Mouse (Mus musculus) ES-CJ7 (cell line): ENCODE measurements around the gene Mapk9.

Experiments
- DNase-seq: peaks from one replicate; pipeline ENCODE4 v3.0.0; 2011; ENCODE audit warnings: low read depth, low spot score

Mapk9 gene

DNA sequence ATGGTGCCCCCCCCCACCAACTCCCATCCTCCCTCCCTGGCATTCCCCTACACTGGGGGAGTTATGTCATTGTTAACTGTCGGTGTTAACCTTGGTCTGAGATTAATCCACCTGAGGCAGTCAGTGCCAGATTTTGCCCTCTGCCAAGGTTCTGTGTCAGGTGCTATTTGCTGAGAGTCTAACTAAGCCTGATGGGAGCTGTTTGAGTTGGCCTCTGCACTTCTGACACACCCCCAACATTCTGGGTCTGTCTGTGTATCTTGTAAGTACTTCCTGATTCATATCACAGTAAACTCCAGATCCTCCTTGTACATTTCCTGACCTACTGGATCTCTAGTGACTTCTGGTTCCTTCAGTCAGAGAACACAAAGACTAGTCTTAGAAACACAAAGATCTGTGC is 5.9 kb upstream of the Mapk9 start:
- no peak for DNase-seq

- DNase-seq = no peak
Measured at GRCm38 (mm10) chr11:49841886-49842285, 4.7 kb upstream of the Mapk9 start.

DNA sequence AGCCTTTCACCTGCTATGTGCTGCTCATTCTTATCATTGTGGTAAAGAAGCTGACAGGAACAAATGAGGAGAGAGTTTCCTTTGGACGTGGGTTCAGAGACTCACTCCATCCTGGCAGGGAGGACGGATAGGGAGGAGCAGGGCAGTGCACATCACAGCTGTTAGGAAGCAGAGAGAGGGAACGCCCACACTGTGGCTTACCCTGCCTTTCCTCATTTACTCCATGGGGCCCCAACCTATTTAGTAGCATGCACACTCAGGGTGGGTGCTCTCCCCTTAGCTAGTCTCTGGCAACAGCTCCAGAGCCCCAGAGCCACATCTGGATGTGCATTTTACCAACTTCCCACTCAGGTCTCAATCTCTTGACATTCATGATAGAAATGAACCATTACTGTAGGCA is 3.8 kb upstream of the Mapk9 start:
- DNase-seq = no peak

- peak; percentile 32 for DNase-seq
Measured at GRCm38 (mm10) chr11:49844311-49844710, 2.2 kb upstream of the Mapk9 start.

- peak; percentile 73 for DNase-seq
Measured at GRCm38 (mm10) chr11:49844969-49845368, 1.6 kb upstream of the Mapk9 start.

DNA sequence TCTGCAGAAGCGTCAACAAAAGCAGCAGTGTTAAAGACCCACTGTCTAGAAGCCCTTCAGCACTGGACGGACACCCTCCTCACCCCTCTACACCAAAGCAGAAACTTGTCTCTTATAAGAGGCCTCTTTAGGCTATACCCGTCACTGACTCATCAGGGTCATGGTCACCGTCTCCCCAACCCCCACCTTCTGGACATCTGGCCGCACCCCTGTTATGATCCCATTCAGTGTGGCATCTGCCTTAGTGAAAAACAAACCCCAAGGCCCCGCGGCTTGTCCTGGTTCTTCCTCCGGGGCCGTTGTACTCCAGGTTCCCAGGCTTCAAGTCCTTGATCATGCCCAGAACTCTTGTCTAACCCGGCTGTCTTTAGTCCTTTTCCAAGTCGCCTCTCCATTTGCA is 593 bp upstream of the Mapk9 start:
- no peak for DNase-seq

- DNase-seq = peak; percentile 19
Measured at GRCm38 (mm10) chr11:49847071-49847810, 690 bp downstream of the Mapk9 start.

- no peak for DNase-seq
Measured at GRCm38 (mm10) chr11:49847811-49848078, 1.2 kb downstream of the Mapk9 start.

DNA sequence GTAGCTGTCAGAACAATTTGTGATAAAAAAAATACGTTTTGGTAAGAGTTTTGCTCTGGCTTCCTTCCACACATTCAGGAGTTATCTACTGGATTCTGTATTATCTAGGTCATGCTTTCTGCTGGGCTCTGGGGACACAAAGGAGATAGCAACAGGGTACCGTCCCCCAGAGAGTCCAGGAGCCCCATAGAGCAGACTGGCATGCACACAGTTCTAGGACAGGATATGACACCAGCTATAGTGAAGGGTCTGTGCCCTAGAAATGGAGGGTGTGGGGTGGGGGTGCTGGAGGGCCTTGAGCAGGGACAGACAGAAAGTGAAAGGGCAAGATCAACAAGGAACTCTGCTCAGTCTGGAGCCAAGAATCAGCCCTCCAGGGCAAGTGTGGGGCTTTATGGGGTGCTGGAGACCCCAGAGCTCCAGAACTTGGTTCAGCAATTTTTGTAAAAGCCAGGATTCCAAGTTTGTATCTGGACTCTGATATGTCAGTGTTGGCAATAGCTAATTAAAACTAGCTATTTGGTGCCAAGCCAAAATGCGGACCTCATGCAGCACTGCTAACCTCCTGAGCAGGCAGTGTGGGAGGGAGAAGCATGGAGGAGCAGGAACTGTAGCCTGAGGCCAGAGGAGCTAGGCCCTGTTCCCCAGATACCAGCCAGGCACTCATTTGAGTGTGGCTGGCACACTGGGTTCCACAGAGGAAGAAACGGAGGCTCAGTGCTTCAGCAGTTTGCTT is 1.7 kb downstream of the Mapk9 start:
- DNase-seq = no peak

DNA sequence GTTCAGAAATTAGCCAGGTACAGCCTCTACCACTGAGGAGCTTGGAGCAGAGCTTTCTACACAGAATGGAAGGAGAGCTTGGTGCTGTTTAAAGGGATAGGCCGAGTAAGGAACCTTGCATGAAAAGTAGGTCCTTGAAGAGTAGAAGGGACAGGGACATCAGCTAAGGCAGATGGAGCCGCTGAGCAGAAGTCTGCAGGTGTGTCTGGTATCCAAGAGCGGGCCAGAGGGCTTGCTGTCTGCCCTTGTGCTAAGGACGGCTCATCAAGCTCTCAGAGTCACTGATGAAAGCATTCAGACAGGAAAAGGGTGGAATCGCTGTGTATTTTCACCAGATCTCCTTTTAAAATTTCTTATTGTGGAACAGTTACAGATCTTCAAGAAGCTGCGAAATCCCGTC is 3.8 kb downstream of the Mapk9 start:
- DNase-seq = no peak

DNA sequence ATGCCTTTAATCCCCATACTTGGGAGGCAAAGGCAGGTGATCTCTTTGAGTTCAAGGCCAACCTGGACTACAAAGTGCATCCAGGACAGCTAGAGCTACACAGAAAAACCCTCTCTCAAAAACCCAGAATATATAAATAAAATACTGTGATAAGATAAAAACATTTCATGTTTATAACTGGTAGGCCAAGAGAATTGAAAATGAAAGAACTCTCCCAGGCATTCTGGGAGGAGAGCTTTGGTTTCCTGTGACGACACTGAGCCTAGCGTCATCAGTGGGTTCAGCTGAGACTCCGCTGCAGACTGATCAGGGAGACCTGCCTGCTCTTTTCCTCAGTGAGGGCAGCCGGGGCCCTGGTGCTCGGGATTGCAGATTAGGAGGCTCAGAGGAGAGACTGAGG is 8.6 kb downstream of the Mapk9 start:
- no peak for DNase-seq

- DNase-seq = no peak
Measured at GRCm38 (mm10) chr11:49861139-49861538, 14.6 kb downstream of the Mapk9 start.

- DNase-seq = no peak
Measured at GRCm38 (mm10) chr11:49863926-49864325, 17.4 kb downstream of the Mapk9 start.

DNA sequence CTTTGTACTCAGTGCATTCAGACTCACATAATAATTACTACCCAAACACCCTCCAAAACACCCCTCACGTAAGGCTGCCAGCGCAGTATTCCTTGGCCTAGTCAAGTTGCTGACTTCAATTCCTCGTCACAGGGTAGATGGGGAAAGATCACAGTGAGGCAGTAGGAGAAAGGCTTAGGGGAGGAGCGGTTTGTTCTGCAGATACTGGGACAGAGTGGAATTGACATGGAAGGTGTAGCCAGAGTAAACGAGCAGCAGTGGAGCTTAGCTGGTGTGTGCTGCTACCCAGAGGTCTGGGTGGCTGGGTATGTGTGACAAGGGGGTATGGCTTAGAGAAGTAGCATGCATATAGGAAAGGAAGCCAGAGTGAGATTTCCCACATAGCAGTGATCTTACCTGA is 20.8 kb downstream of the Mapk9 start:
- DNase-seq = no peak

- DNase-seq = peak; percentile 57
Measured at GRCm38 (mm10) chr11:49869762-49870161, 23.2 kb downstream of the Mapk9 start.

GRCm38 (mm10) chr11:49871914-49872313 is 25.4 kb downstream of the Mapk9 start:
- DNase-seq = peak; percentile 62

DNA sequence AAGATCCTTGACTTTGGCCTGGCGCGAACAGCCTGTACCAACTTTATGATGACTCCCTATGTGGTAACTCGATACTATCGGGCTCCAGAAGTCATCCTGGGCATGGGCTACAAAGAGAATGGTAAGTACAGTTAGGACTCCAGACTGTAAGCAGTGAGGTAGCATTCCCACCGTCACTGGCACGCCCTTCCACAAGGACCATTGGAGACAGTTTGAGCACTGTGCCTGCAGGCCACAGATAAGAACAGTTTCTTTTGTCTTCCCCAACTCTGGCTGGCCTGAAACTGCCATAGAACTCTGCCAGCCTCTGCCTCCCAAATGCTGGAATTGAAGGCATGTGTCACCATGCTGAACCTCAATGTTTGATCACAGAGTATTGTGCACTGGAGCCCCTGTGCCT is 26.2 kb downstream of the Mapk9 start:
- no peak for DNase-seq

DNA sequence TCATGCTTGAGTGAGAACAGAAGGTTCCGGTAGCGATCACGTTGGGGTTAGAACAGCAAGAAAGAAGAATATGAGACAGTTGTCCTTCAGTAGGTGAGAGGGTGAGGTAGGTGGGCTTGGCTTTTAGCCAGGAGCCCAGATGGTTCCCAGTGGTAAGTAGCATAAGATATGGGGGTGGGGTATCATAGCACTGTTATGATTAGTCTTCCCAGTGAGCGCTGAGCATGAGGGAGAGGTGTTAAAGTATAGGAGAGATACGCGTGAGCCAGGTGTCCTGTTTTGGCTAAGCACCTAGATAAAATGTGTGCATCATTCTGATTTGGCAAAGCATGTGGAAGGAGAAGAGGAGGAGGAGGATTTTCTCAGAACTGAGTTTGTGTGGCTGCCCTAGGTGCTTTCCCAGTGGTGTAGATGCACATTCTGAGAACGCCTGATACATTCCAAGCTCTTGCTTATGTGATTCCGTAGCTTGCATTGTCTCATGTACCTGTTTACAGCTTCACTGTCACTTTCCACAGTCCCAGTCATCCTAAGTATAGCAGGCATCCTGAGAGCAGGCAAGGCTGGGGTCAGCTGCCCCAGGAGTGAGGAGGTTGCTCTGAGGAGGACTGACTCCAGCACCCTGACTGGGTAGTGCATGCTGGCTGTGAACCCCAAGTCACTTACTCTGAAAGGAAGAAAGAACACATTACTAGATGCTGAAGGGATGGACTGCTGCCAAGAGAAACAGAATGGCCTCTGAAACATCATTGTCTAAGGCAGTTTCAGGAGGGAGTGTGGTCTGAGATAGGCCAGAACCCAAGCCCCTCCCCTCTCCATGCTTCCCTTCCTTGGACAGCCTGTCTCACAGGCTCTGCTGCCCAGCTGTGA is 30.6 kb downstream of the Mapk9 start:
- no peak for DNase-seq

DNA sequence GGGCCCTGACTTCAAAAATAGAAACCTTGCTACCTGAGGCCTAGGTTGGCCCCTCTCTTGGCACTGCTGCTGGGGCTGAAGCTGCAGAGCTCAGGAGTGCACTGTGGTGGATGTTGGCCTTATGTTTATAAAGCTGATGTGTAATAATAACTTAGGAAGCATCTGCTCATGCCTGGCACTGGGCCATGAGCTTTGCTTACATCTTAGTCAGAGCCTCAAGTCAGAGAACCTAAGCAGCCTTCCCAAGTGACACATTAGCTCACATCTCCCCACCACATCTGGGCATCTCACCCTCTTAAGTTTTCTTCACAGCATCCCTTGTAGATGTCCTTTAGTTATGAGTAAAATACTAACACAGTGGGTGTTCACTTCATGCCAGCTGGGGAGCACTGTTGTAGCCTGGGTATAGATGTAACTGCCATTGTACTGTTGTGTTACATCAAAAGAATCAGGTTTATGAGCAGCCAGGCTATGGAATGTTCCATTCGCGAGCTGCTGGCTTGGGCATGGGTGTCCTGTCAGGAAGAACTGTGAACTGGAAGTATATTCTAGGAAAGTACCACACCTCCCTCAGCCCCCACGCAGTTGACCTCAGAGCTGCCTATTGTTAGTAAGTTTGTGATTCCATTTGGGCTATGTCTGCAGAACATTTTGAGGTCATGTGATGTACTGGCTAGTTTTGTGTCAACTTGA is 33.5 kb downstream of the Mapk9 start:
- no peak for DNase-seq

DNA sequence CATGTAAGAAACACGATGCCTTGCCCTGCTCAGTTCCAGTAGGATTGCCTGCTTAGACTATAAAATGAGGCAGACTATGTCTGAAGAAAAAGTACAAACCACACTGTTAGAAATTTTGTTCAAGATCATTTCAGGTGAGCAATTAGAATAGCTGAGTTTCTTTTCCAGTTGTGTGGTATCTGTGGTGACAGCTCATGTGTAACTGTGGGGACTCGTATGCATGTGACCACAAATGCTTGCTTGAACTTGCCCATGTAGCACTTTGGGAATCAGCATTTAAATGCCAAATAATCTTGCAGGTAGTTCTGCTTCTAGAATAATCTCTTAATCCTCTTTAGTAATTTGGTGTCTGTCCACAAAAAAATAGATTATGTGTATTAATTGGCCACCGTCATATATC is 36.8 kb downstream of the Mapk9 start:
- no peak for DNase-seq

DNA sequence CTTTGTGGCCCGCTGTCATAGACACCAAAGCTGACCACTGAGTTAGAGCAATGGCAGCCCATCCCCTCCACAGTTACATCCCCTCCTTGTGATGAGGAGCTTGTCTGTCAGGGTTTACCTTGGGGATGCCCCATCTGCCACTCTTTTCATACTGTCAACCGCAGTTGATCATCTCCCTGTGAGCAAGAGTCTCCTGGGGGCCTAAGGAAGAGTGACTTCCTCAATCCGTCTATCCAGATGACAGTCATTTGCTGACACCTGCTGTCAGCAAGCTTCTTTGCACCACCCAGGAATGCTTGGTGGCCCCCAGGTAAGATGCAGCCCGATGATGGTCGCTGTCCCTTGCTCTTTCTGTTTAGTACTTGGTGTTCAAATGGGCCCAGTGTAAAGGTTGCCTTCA is 41.9 kb downstream of the Mapk9 start:
- no peak for DNase-seq

- DNase-seq = no peak
Measured at GRCm38 (mm10) chr11:49891993-49892392, 45.4 kb downstream of the Mapk9 start.
